Mouse (Mus musculus) forebrain, embryonic 10.5 days (tissue): ENCODE results near the gene Eif4e. TPM values are rescaled to one million over a fixed set of nuclear protein-coding genes. Genes with fewer than 3 reads are reported as not detected.
A peak's percentile ranks its signal among the peaks of the same experiment; 100 is the strongest.

Experiments
- DNase-seq: peaks from one replicate; pipeline ENCODE4 v3.0.0-alpha.2; 2017; ENCODE audit warnings: low spot score; ENCODE audit errors: extremely low spot score
- H3K27ac ChIP-seq: fragments of 300-500 bp; sonication (generic); 2 replicates; pipeline ENCODE4 v1.5.1; 2016; ENCODE audit warnings: mild to moderate bottlenecking
- H3K27me3 ChIP-seq: fragments of 300-500 bp; sonication (generic); 2 replicates; pipeline ENCODE4 v1.6.1; 2016; ENCODE audit warnings: mild to moderate bottlenecking; ENCODE audit not compliant: poor library complexity, severe bottlenecking
- H3K36me3 ChIP-seq: fragments of 300-500 bp; sonication (generic); replicated peaks from 2 replicates; pipeline ENCODE4 v1.6.1; 2016; ENCODE audit warnings: mild to moderate bottlenecking, moderate library complexity
- H3K4me1 ChIP-seq: fragments of 300-500 bp; sonication (generic); 2 replicates; pipeline ENCODE4 v1.6.1; 2016
- H3K4me3 ChIP-seq: fragments of 300-500 bp; sonication (generic); 2 replicates; pipeline ENCODE4 v1.5.1; 2016; ENCODE audit warnings: mild to moderate bottlenecking, moderate library complexity
- H3K9me3 ChIP-seq: fragments of 300-500 bp; sonication (generic); 2 replicates; pipeline ENCODE4 v1.6.1; 2016; ENCODE audit warnings: mild to moderate bottlenecking, moderate library complexity
- WGBS: fragments of 180-500 bp; shearing (Covaris S2); methylation state at CpG from one replicate; pipeline ENCODE4 v1.1.7; 2016; 5-methylcytosine and 5-hydroxymethylcytosine counted together
- microRNA counts: library from miRNA; unstranded; fragments of <30 nt; microRNA quantifications from one replicate; lab custom pipeline; 2017
- microRNA-seq: library from miRNA; unstranded; fragments of <30 nt; microRNA quantifications from one replicate; pipeline ENCODE4, GENCODE M21; 2017
- polyA plus RNA-seq: library from polyadenylated mRNA; unstranded; fragments of >200 nt; fragmentation: Nextera tagmentation; extraction: Ambion mirVana; gene quantifications from 2 replicates; pipeline ENCODE4 v1.2.1, GENCODE M21; 2016

Eif4e gene
- polyA plus RNA-seq, 1 experiment from 2014 or later = 546 TPM

DNA sequence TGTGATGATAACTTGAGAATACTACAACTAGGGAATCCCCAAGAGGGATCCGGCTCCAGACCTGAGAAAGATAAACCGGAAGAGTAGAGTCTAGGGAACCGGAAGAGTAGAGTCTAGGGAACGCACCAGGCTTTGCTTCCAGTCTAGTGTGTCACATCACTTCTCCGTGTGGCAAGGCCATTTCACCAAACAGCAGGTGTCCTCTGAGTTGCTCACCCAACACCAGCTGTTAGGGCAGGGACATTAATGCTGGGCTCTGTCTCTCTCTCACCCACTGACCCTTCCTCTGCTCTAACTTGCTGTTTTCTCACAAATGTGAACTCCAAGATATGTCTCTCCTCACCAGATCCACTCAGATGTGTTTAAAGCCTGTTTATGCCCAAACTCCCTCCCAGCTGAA is 82.7 kb downstream of the Eif4e start:
- Histone ChIP-seq H3K27me3 (no peaks in the 10 kb centered on the region), H3K9me3 (no peaks in the 10 kb centered on the region), H3K4me3 (no peak overlapping the region), H3K27ac (no peak overlapping the region), H3K36me3 (no peaks in the 10 kb centered on the region), H3K4me1 (peaks cover 9% of the 10 kb centered on the region; the same call in 1 of the 2 replicates)
- DNase-seq = no peak
- WGBS = 89% methylated on average over 5 of the region's 5 CpGs

MicroRNA genes within 50 kb of the gene (microRNA counts, 519-probe panel; counts per million panel counts)
- 341 counts per million, percentile 65 among the panel's probes with 10 or more counts for microRNA mmu-miR-1956 (lab: Ali Mortazavi, UCI)

Small RNA genes within 50 kb of the gene (microRNA-seq; reads per million reads assigned to microRNA genes)
- gene Mir1956 = not detected

Other genes starting within 250 kb of the Eif4e start
- gene Adh6a, start 212.9 kb upstream of the Eif4e start, polyA plus RNA-seq = not detected in 2 replicates
- gene Adh6b, start 184.4 kb upstream of the Eif4e start, polyA plus RNA-seq = 0.77 and 0.83 TPM in 2 replicates
- gene Adh4, start 110.7 kb upstream of the Eif4e start, polyA plus RNA-seq = not detected in 2 replicates
- gene Adh5, start 83.1 kb upstream of the Eif4e start, polyA plus RNA-seq = 276 and 281 TPM in 2 replicates
- gene Metap1, start 36.7 kb upstream of the Eif4e start, polyA plus RNA-seq = 45.2 and 45.9 TPM in 2 replicates
- 25.3 and 25.7 TPM in 2 replicates for gene Tspan5, start 216.0 kb downstream of the Eif4e start, polyA plus RNA-seq